In genomic region chr19:17744474-17745069, GRCm38 (mm10) we compare ENCODE assay signal across 20 mouse cellular contexts.
DNase-seq lines count a peak whose midpoint lies in the region; ATAC-seq lines count a peak whose summit lies in the region.
"Had no signal": no experiment of that assay in that cellular context is flagged by ENCODE, and none has a peak within 500 bp of the region (broad histone marks: within the 10 kb centered on the region; RNA-seq: fewer than 3 reads in every experiment).

No protein-coding gene starts in this region.

- peak; percentile 9 for DNase-seq in gastrocnemius, adult 18-20 months (ENCODE audit: low spot score)
- no peak for DNase-seq in gastrocnemius, postnatal 10 days
- DNase-seq in kidney, adult 8-10 months: peak; percentile 50 to 69
- no peak for DNase-seq in kidney, postnatal 4 days
- DNase-seq in midbrain, embryonic 11.5 days (ENCODE audit: low spot score, missing footprints): peak; percentile 23
- DNase-seq in midbrain, embryonic 14.5 days: no peak
- no peak for DNase-seq in neural tube, embryonic 10.5 days (ENCODE audit: extremely low spot score, low spot score)
- DNase-seq in cerebellum, adult 8-10 months: no peak
- DNase-seq: adrenal gland, adult 2 months; cerebellum, adult 9-10 months; gastrocnemius, postnatal 25 days; layer of hippocampus, postnatal 36 days; liver, postnatal 0 days; thymus, adult 2 months had no signal

- ATAC-seq in midbrain, embryonic 11.5 days (ENCODE audit: low FRiP score): no peak
- ATAC-seq in midbrain, embryonic 14.5 days (ENCODE audit: low FRiP score, low TSS enrichment): no peak
- ATAC-seq: liver, postnatal 0 days had no signal

- no peak overlapping the region for H3K4me3 ChIP-seq in midbrain, embryonic 11.5 days (ENCODE audit: low read depth, low read length)
- no peak overlapping the region for H3K4me3 ChIP-seq in midbrain, embryonic 14.5 days (replicated peaks; ENCODE audit: low read depth, low read length)
- H3K4me3 ChIP-seq: embryonic facial prominence, embryonic 10.5 days; forebrain, embryonic 13.5 days; heart, embryonic 10.5 days; hindbrain, embryonic 13.5 days; limb, embryonic 15.5 days; midbrain, embryonic 12.5 days had no signal

- H3K9me3 ChIP-seq in midbrain, embryonic 11.5 days (ENCODE audit: control insufficient read depth, low read length): no peaks in the 10 kb centered on the region
- H3K9me3 ChIP-seq in midbrain, embryonic 14.5 days (ENCODE audit: control insufficient read depth, low read length): no peaks in the 10 kb centered on the region
- H3K9me3 ChIP-seq: embryonic facial prominence, embryonic 10.5 days; forebrain, embryonic 13.5 days; heart, embryonic 10.5 days; hindbrain, embryonic 13.5 days; limb, embryonic 15.5 days; midbrain, embryonic 12.5 days had no signal

- H3K27ac ChIP-seq in midbrain, embryonic 11.5 days (ENCODE audit: low read depth, low read length): no peak overlapping the region
- H3K27ac ChIP-seq in midbrain, embryonic 14.5 days (replicated peaks; ENCODE audit: low read depth, low read length): no peak overlapping the region
- H3K27ac ChIP-seq: embryonic facial prominence, embryonic 10.5 days; forebrain, embryonic 13.5 days; heart, embryonic 10.5 days; hindbrain, embryonic 13.5 days; limb, embryonic 15.5 days; midbrain, embryonic 12.5 days had no signal

- H3K9ac ChIP-seq in midbrain, embryonic 11.5 days (ENCODE audit: low read length): no peak overlapping the region
- H3K9ac ChIP-seq in midbrain, embryonic 14.5 days (replicated peaks; ENCODE audit: low read length): no peak overlapping the region
- H3K9ac ChIP-seq: forebrain, embryonic 13.5 days; hindbrain, embryonic 13.5 days; limb, embryonic 15.5 days; liver, postnatal 0 days; midbrain, embryonic 12.5 days had no signal

- H3K4me2 ChIP-seq in midbrain, embryonic 11.5 days: no peak overlapping the region
- H3K4me2 ChIP-seq in midbrain, embryonic 14.5 days (ENCODE audit: low read length): no peak overlapping the region
- H3K4me2 ChIP-seq: forebrain, embryonic 13.5 days; hindbrain, embryonic 13.5 days; limb, embryonic 15.5 days; midbrain, embryonic 12.5 days had no signal

- H3K36me3 ChIP-seq in midbrain, embryonic 11.5 days (ENCODE audit: control insufficient read depth, insufficient read depth, low read length): no peaks in the 10 kb centered on the region
- no peaks in the 10 kb centered on the region for H3K36me3 ChIP-seq in midbrain, embryonic 14.5 days (ENCODE audit: control insufficient read depth, insufficient read depth, low read length)
- H3K36me3 ChIP-seq: embryonic facial prominence, embryonic 10.5 days; heart, embryonic 10.5 days; hindbrain, embryonic 13.5 days; limb, embryonic 15.5 days; midbrain, embryonic 12.5 days had no signal

- no peaks in the 10 kb centered on the region for H3K27me3 ChIP-seq in midbrain, embryonic 11.5 days (ENCODE audit: control insufficient read depth, insufficient read depth, low read length)
- H3K27me3 ChIP-seq in midbrain, embryonic 14.5 days (ENCODE audit: control insufficient read depth, insufficient read depth, low read length): no peaks in the 10 kb centered on the region
- H3K27me3 ChIP-seq: forebrain, embryonic 13.5 days; hindbrain, embryonic 13.5 days; limb, embryonic 15.5 days; midbrain, embryonic 12.5 days had no signal

- H3K4me1 ChIP-seq in midbrain, embryonic 11.5 days (ENCODE audit: control insufficient read depth, insufficient read depth, low read length): no peaks in the 10 kb centered on the region
- H3K4me1 ChIP-seq in midbrain, embryonic 14.5 days (ENCODE audit: control insufficient read depth, insufficient read depth, low read length): no peaks in the 10 kb centered on the region
- H3K4me1 ChIP-seq: embryonic facial prominence, embryonic 10.5 days; forebrain, embryonic 13.5 days; heart, embryonic 10.5 days; hindbrain, embryonic 13.5 days; limb, embryonic 15.5 days; midbrain, embryonic 12.5 days had no signal

- WGBS in midbrain, embryonic 11.5 days: 88% methylated on average over 8 of the region's 8 CpGs
- 86% methylated on average over 8 of the region's 8 CpGs for WGBS in midbrain, embryonic 14.5 days

Comparison
In these comparisons a context has a peak if more than half of its experiments do, and no peak if none do; other contexts are left out.
1. DNase-seq: peak in gastrocnemius, adult 18-20 months (single experiment), kidney, adult 8-10 months (2 of 2) and midbrain, embryonic 11.5 days (single experiment); none in gastrocnemius, postnatal 10 days (single experiment), kidney, postnatal 4 days (0 of 2), midbrain, embryonic 14.5 days (single experiment), neural tube, embryonic 10.5 days (single experiment) and cerebellum, adult 8-10 months (single experiment).